Mouse (Mus musculus): ENCODE data around the gene Hivep3. TPM values are rescaled to one million over a fixed set of nuclear protein-coding genes. Genes with fewer than 3 reads are reported as not detected.

The Hivep3 gene
- 0.54 TPM for polyA plus RNA-seq (2012; fragmentation: generic; extraction: Trizol)

- Histone ChIP-seq H3K79me2 (ENCODE audit: control insufficient read depth, insufficient read depth) (no peaks in the 10 kb centered on the region), H3K36me3 (ENCODE audit: control insufficient read depth, insufficient read depth) (no peaks in the 10 kb centered on the region)
- no peak for TF ChIP-seq MYOD1 (IDR thresholded peaks at IDR 0.05; ENCODE audit: control insufficient read depth in 1 of 3, insufficient read length in 2 of 3, low read depth in 2 of 3)
- TF ChIP-seq USF1 (IDR thresholded peaks at IDR 0.05; ENCODE audit: low read depth): no peak
- TF ChIP-seq REST (IDR thresholded peaks at IDR 0.05; ENCODE audit: insufficient read depth, insufficient read length): no peak
- no peak for TF ChIP-seq E2F4 (IDR thresholded peaks at IDR 0.05; ENCODE audit: insufficient read depth)
- TF ChIP-seq CEBPB (IDR thresholded peaks at IDR 0.05; ENCODE audit: insufficient read depth, poor library complexity, severe bottlenecking): no peak
- TF ChIP-seq MAX (IDR thresholded peaks at IDR 0.05; ENCODE audit: low read depth): no peak
- TF ChIP-seq POLR2A (IDR thresholded peaks at IDR 0.05; ENCODE audit: insufficient read length, low read depth): no peak
Measured at GRCm38 (mm10) chr4:119733184-119733880, at the start of gene Hivep3. Gene Hivep3, plus strand, starts transcription at chr4:119733784.

DNA sequence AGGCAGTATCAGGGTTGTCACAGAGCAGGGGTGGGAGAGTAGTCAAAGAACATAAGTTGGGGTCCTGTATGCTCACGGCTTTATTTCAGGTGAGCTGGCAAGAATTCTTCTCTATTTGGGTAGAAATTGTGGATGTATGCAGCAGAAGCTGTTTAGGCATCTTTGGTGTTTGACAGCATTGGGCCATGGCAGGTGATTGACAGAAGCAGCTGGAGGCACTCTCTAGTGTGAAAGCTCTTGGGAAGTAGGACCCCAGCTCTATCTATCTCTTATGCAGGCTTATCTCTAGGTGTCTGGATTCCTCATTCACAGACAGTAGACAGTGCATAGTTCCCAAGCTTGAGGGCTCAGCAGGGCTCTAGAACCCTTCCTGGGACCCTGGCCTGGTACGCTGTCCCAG, 47.8 kb upstream of the Hivep3 start:
- TF ChIP-seq TCF3 (IDR thresholded peaks at IDR 0.05; ENCODE audit: insufficient read length, low read depth): no peak
- peak in 2 of 3 experiments; percentile 76 to 79 for TF ChIP-seq MYOD1 (IDR thresholded peaks at IDR 0.05; ENCODE audit: control insufficient read depth in 1 of 3, insufficient read length in 2 of 3, low read depth in 2 of 3)
- H3K36me3 ChIP-seq (ENCODE audit: control insufficient read depth, insufficient read depth): no peaks in the 10 kb centered on the region
- H3K4me3 ChIP-seq: no peak overlapping the region
- no peaks in the 10 kb centered on the region for H3K79me2 ChIP-seq (ENCODE audit: control insufficient read depth, insufficient read depth)
- H3K27me3 ChIP-seq (ENCODE audit: control insufficient read depth, insufficient read depth, insufficient read length): peaks cover 6% of the 10 kb centered on the region
- no peak overlapping the region for H3K4me2 ChIP-seq (ENCODE audit: low read depth)
- H3ac ChIP-seq (ENCODE audit: control insufficient read depth, insufficient read length): no peak overlapping the region

More at GRCm38 (mm10) chr4:119733184-119733880, at the start of gene Hivep3:
- no peak within 1 kb of the TSS for H3K4me3 ChIP-seq
- no peak within 1 kb of the TSS for H3ac ChIP-seq (ENCODE audit: control insufficient read depth, insufficient read length)
- H3K4me2 ChIP-seq (ENCODE audit: low read depth): peak within 1 kb of the TSS; percentile 96
- peaks cover 27% of the 10 kb centered on the region for H3K27me3 ChIP-seq (ENCODE audit: control insufficient read depth, insufficient read depth, insufficient read length)

DNA sequence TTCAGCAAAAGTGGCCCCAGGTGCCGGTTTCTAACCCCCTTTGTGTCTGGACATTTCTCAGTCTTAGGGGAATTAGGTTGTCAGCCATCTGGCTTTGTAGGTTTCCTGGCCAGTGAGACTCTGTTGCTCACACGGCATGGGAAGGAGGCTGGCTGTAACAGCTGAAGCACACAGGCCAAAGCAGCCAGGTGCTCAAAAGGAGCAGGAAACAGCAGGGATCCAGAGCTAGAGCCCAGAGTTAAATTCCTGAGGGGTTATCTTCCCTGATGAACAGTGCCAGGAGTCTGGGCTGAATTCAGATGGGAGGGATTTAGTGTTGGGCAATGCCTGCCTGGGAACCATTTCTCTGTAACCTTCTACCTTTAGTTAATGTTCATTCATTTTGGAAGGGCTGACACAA, 35.2 kb upstream of the Hivep3 start:
- Histone ChIP-seq H3K36me3 (ENCODE audit: control insufficient read depth, insufficient read depth) (no peaks in the 10 kb centered on the region), H3K27me3 (ENCODE audit: control insufficient read depth, insufficient read depth, insufficient read length) (peaks cover 11% of the 10 kb centered on the region), H3K79me2 (ENCODE audit: control insufficient read depth, insufficient read depth) (no peaks in the 10 kb centered on the region), H3K4me2 (ENCODE audit: low read depth) (no peak overlapping the region), H3ac (ENCODE audit: control insufficient read depth, insufficient read length) (no peak overlapping the region), H3K4me3 (no peak overlapping the region)
- TF ChIP-seq E2F4 (IDR thresholded peaks at IDR 0.05; ENCODE audit: insufficient read depth): no peak
- TF ChIP-seq SRF (IDR thresholded peaks at IDR 0.05; ENCODE audit: control insufficient read depth, insufficient read length, low read depth): no peak
- no peak for TF ChIP-seq TCF12 (IDR thresholded peaks at IDR 0.05; ENCODE audit: insufficient read depth, poor library complexity, severe bottlenecking)
- no peak for TF ChIP-seq REST (IDR thresholded peaks at IDR 0.05; ENCODE audit: insufficient read depth, insufficient read length)
- no peak for TF ChIP-seq POLR2AphosphoS2 (IDR thresholded peaks at IDR 0.05; ENCODE audit: insufficient read length, low read depth)
- no peak for TF ChIP-seq POLR2A (IDR thresholded peaks at IDR 0.05; ENCODE audit: insufficient read length, low read depth)
- TF ChIP-seq MYOG (IDR thresholded peaks at IDR 0.05; ENCODE audit: control insufficient read depth in 1 of 3, insufficient read depth in 1 of 3, insufficient read length in 2 of 3, low read depth in 2 of 3): no peak
- no peak for TF ChIP-seq CEBPB (IDR thresholded peaks at IDR 0.05; ENCODE audit: insufficient read depth, poor library complexity, severe bottlenecking)
- no peak for TF ChIP-seq TCF3 (IDR thresholded peaks at IDR 0.05; ENCODE audit: insufficient read length, low read depth)
- no peak for TF ChIP-seq MAX (IDR thresholded peaks at IDR 0.05; ENCODE audit: low read depth)
- TF ChIP-seq MYOD1 (IDR thresholded peaks at IDR 0.05; ENCODE audit: control insufficient read depth in 1 of 3, insufficient read length in 2 of 3, low read depth in 2 of 3): no peak
- no peak for TF ChIP-seq USF1 (IDR thresholded peaks at IDR 0.05; ENCODE audit: low read depth)

- no peak overlapping the region for H3ac ChIP-seq (ENCODE audit: control insufficient read depth, insufficient read length)
- no peak overlapping the region for H3K4me2 ChIP-seq (ENCODE audit: low read depth)
- no peak overlapping the region for H3K4me3 ChIP-seq
- no peaks in the 10 kb centered on the region for H3K79me2 ChIP-seq (ENCODE audit: control insufficient read depth, insufficient read depth)
- TF ChIP-seq CEBPB (IDR thresholded peaks at IDR 0.05; ENCODE audit: insufficient read depth, poor library complexity, severe bottlenecking): no peak
- TF ChIP-seq MYOD1 (IDR thresholded peaks at IDR 0.05; ENCODE audit: control insufficient read depth in 1 of 3, insufficient read length in 2 of 3, low read depth in 2 of 3): no peak
- no peak for TF ChIP-seq TCF12 (IDR thresholded peaks at IDR 0.05; ENCODE audit: insufficient read depth, poor library complexity, severe bottlenecking)
- no peak for TF ChIP-seq MAX (IDR thresholded peaks at IDR 0.05; ENCODE audit: low read depth)
- no peak for TF ChIP-seq POLR2A (IDR thresholded peaks at IDR 0.05; ENCODE audit: insufficient read length, low read depth)
- no peak for TF ChIP-seq E2F4 (IDR thresholded peaks at IDR 0.05; ENCODE audit: insufficient read depth)
- TF ChIP-seq SRF (IDR thresholded peaks at IDR 0.05; ENCODE audit: control insufficient read depth, insufficient read length, low read depth): no peak
- TF ChIP-seq TCF3 (IDR thresholded peaks at IDR 0.05; ENCODE audit: insufficient read length, low read depth): no peak
- TF ChIP-seq REST (IDR thresholded peaks at IDR 0.05; ENCODE audit: insufficient read depth, insufficient read length): no peak
- no peak for TF ChIP-seq MYOG (IDR thresholded peaks at IDR 0.05; ENCODE audit: control insufficient read depth in 1 of 3, insufficient read depth in 1 of 3, insufficient read length in 2 of 3, low read depth in 2 of 3)
- TF ChIP-seq POLR2AphosphoS2 (IDR thresholded peaks at IDR 0.05; ENCODE audit: insufficient read length, low read depth): no peak
- TF ChIP-seq USF1 (IDR thresholded peaks at IDR 0.05; ENCODE audit: low read depth): no peak
- H3K27me3 ChIP-seq (ENCODE audit: control insufficient read depth, insufficient read depth, insufficient read length): peaks cover 11% of the 10 kb centered on the region
- H3K36me3 ChIP-seq (ENCODE audit: control insufficient read depth, insufficient read depth): no peaks in the 10 kb centered on the region
Measured at GRCm38 (mm10) chr4:119701269-119701954, 32.2 kb upstream of the Hivep3 start.

Measured in myocyte (in vitro differentiated cells).